Mouse (Mus musculus) adrenal gland (tissue): Measurements from ENCODE around the gene Ripor3.

Experiments used
- intact Hi-C: fragments of 180-260 bp; cut with DNase I; formaldehyde crosslinking; loops from one replicate; pipeline ENCODE4 v1.15.1; 2025
- long read RNA-seq, 2 experiments: library from polyadenylated mRNA; unstranded; transcript quantifications; one replicate each; pipeline ENCODE4 v2.0.0; 2020; ENCODE audit warnings: borderline replicate concordance in 1 of 2; ENCODE audit not compliant: insufficient replicate concordance in 1 of 2

The Ripor3 gene
- long read RNA-seq, experiment 1 = 0 reads
- long read RNA-seq, experiment 2 = 0 reads

- intact Hi-C loops = loop anchor here (10.0 kb wide), 2 partner anchors 105 to 325 kb away; partner anchors contain the start of genes Cebpb and Tmem189
Measured at GRCm38 (mm10) chr2:168009936-168010668, at the start of gene Ripor3. TSS of gene Ripor3 (minus strand) at chr2:168010618.

- intact Hi-C loops = loop anchor here (5.0 kb wide), 1 partner anchor 33 kb away; no protein-coding TSS in a partner anchor
Measured at GRCm38 (mm10) chr2:168059200-168059790, 48.9 kb upstream of the Ripor3 start.

- intact Hi-C loops = loop anchor here (5.0 kb wide), 1 partner anchor 34 kb away; no protein-coding TSS in a partner anchor
Measured at GRCm38 (mm10) chr2:168058488-168059199, 48.2 kb upstream of the Ripor3 start.

- intact Hi-C loops = loop anchor here (5.0 kb wide), 1 partner anchor 34 kb away; no protein-coding TSS in a partner anchor
Measured at GRCm38 (mm10) chr2:168057876-168058275, 47.5 kb upstream of the Ripor3 start.

- intact Hi-C loops = loop anchor here (5.0 kb wide), 1 partner anchor 36 kb away; no protein-coding TSS in a partner anchor
Measured at GRCm38 (mm10) chr2:168056666-168056933, 46.2 kb upstream of the Ripor3 start.

- intact Hi-C loops = loop anchor here (5.0 kb wide), 1 partner anchor 36 kb away; no protein-coding TSS in a partner anchor
Measured at GRCm38 (mm10) chr2:168055910-168056665, 45.7 kb upstream of the Ripor3 start.

GRCm38 (mm10) chr2:168054142-168054541, 43.7 kb upstream of the Ripor3 start:
- intact Hi-C loops = no loop called here

GRCm38 (mm10) chr2:168052689-168053088, 42.3 kb upstream of the Ripor3 start:
- intact Hi-C loops = no loop called here

GRCm38 (mm10) chr2:168052156-168052555, 41.7 kb upstream of the Ripor3 start:
- intact Hi-C loops = no loop called here

GRCm38 (mm10) chr2:168050000-168050942, 39.9 kb upstream of the Ripor3 start:
- intact Hi-C loops = no loop called here

GRCm38 (mm10) chr2:168049002-168049635, 38.7 kb upstream of the Ripor3 start:
- intact Hi-C loops = no loop called here

GRCm38 (mm10) chr2:168046467-168046866, 36.0 kb upstream of the Ripor3 start:
- intact Hi-C loops = no loop called here

- intact Hi-C loops = no loop called here
Measured at GRCm38 (mm10) chr2:168045771-168046170, 35.4 kb upstream of the Ripor3 start.

GRCm38 (mm10) chr2:168045357-168045756, 34.9 kb upstream of the Ripor3 start:
- intact Hi-C loops = no loop called here

- intact Hi-C loops = no loop called here
Measured at GRCm38 (mm10) chr2:168044681-168045287, 34.4 kb upstream of the Ripor3 start.

- intact Hi-C loops = no loop called here
Measured at GRCm38 (mm10) chr2:168042019-168042418, 31.6 kb upstream of the Ripor3 start.

- intact Hi-C loops = no loop called here
Measured at GRCm38 (mm10) chr2:168040751-168041150, 30.3 kb upstream of the Ripor3 start.

- intact Hi-C loops = no loop called here
Measured at GRCm38 (mm10) chr2:168037063-168037462, 26.6 kb upstream of the Ripor3 start.

GRCm38 (mm10) chr2:168035907-168036306, 25.5 kb upstream of the Ripor3 start:
- intact Hi-C loops = no loop called here
